Mouse (Mus musculus): ENCODE results near the gene Etnk1. TPM values are rescaled to one million over a fixed set of nuclear protein-coding genes. Genes with fewer than 3 reads are reported as not detected.

The Etnk1 gene
- polyA plus RNA-seq, 1 experiment = 38.7 TPM

- no peak for DNase-seq
- Histone ChIP-seq H3K4me3 (replicated peaks; ENCODE audit: extremely low read depth, low read depth, low read length) (no peak overlapping the region), H3K4me1 (ENCODE audit: control insufficient read depth, insufficient read depth, low read length) (no peaks in the 10 kb centered on the region)
- no peak for TF ChIP-seq CTCF (IDR thresholded peaks at IDR 0.05; ENCODE audit: insufficient read depth, low read length)
- TF ChIP-seq POLR2A (IDR thresholded peaks at IDR 0.05; ENCODE audit: borderline replicate concordance, extremely low read depth, low read depth, low read length) = no peak
- 69% methylated on average over 11 of the region's 11 CpGs for WGBS
Measured at GRCm38 (mm10) chr6:143224057-143224456, 57.0 kb downstream of the Etnk1 start.

GRCm38 (mm10) chr6:143224885-143225284 lies 57.9 kb downstream of the Etnk1 start:
- Histone ChIP-seq H3K4me3 (replicated peaks; ENCODE audit: extremely low read depth, low read depth, low read length) (no peak overlapping the region), H3K4me1 (ENCODE audit: control insufficient read depth, insufficient read depth, low read length) (no peaks in the 10 kb centered on the region)
- WGBS = 69% methylated on average over 6 of the region's 6 CpGs
- DNase-seq = no peak
- TF ChIP-seq CTCF (IDR thresholded peaks at IDR 0.05; ENCODE audit: insufficient read depth, low read length) (no peak), POLR2A (IDR thresholded peaks at IDR 0.05; ENCODE audit: borderline replicate concordance, extremely low read depth, low read depth, low read length) (no peak)

DNA sequence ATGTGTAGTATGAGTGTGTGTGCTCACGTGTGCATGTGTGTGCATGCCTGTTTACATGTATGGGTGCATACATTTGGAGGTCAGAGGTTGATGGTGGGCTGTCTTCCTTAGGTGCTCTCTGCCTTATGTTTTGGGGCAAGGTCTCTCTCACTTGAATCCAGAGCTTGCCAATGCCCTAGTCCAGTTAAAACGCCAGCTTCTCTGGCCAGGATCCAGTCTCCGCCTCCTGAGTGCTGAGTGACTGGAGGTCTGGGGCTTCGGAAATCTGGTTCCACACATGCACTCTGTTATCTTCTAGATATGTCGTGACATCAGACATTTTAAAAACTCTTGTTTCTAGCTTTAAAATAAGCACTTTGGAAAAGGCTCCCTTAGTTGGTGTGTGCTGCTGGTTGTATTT lies 61.7 kb downstream of the Etnk1 start:
- no peak overlapping the region for H3K4me3 ChIP-seq (replicated peaks; ENCODE audit: extremely low read depth, low read depth, low read length)
- no peak for TF ChIP-seq POLR2A (IDR thresholded peaks at IDR 0.05; ENCODE audit: borderline replicate concordance, extremely low read depth, low read depth, low read length)
- no peak for TF ChIP-seq CTCF (IDR thresholded peaks at IDR 0.05; ENCODE audit: insufficient read depth, low read length)
- DNase-seq = no peak
- 78% methylated on average over 5 of the region's 5 CpGs for WGBS
- H3K4me1 ChIP-seq (ENCODE audit: control insufficient read depth, insufficient read depth, low read length) = no peaks in the 10 kb centered on the region

- TF ChIP-seq CTCF (IDR thresholded peaks at IDR 0.05; ENCODE audit: insufficient read depth, low read length) (no peak), POLR2A (IDR thresholded peaks at IDR 0.05; ENCODE audit: borderline replicate concordance, extremely low read depth, low read depth, low read length) (no peak)
- no peak for DNase-seq
- H3K4me3 ChIP-seq (replicated peaks; ENCODE audit: extremely low read depth, low read depth, low read length) = no peak overlapping the region
- H3K4me1 ChIP-seq (ENCODE audit: control insufficient read depth, insufficient read depth, low read length) = no peaks in the 10 kb centered on the region
- 39% methylated on average over 8 of the region's 8 CpGs for WGBS
Measured at GRCm38 (mm10) chr6:143229906-143230305, 62.9 kb downstream of the Etnk1 start.

DNA sequence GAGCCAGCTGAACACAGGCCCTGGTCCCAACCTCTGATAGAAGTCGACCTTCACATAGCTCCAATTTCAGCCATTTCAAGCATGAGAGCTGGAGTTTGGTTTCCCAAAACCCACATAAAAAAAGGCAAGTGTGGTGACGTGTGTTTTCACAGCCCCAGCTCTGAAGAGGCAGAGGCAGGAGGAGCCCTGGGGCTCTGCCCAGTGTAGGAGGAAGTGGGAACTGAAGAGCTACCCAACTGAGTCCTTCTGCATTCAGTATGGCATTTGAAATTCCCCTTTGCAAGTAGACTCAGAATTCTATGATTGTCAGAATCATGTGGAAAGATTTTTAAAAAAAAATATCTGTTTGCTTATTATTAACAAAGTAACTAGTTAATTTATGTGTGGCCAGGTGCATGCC lies 63.9 kb downstream of the Etnk1 start:
- DNase-seq = no peak
- Histone ChIP-seq H3K4me1 (ENCODE audit: control insufficient read depth, insufficient read depth, low read length) (no peaks in the 10 kb centered on the region), H3K4me3 (replicated peaks; ENCODE audit: extremely low read depth, low read depth, low read length) (no peak overlapping the region)
- TF ChIP-seq POLR2A (IDR thresholded peaks at IDR 0.05; ENCODE audit: borderline replicate concordance, extremely low read depth, low read depth, low read length) (no peak), CTCF (IDR thresholded peaks at IDR 0.05; ENCODE audit: insufficient read depth, low read length) (no peak)
- 68% methylated on average over 2 of the region's 2 CpGs for WGBS

GRCm38 (mm10) chr6:143232718-143233117 lies 65.7 kb downstream of the Etnk1 start:
- TF ChIP-seq CTCF (IDR thresholded peaks at IDR 0.05; ENCODE audit: insufficient read depth, low read length) (no peak), POLR2A (IDR thresholded peaks at IDR 0.05; ENCODE audit: borderline replicate concordance, extremely low read depth, low read depth, low read length) (no peak)
- no peaks in the 10 kb centered on the region for H3K4me1 ChIP-seq (ENCODE audit: control insufficient read depth, insufficient read depth, low read length)
- no peak for DNase-seq
- H3K4me3 ChIP-seq (replicated peaks; ENCODE audit: extremely low read depth, low read depth, low read length) = no peak overlapping the region
- 92% methylated on average over 11 of the region's 11 CpGs for WGBS

DNA sequence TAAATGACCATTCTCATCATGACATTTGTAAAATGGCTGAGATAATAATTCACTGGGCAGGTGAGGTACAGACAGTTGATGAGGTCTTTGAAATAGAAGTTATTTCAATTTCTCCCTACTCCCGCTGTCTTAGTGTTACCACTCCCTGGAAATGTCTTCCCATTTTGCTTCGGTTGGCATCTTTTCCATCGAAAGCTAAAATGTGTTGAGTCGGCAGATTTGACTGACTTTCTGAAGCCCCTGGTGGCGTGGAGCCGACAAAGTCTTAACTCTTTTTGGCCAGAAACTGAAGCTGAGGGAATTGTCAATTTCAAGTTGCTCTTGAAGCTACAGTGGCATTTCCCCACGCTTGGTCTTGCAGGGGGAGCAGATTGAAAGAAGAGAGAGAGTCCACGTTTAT lies 67.8 kb downstream of the Etnk1 start:
- TF ChIP-seq POLR2A (IDR thresholded peaks at IDR 0.05; ENCODE audit: borderline replicate concordance, extremely low read depth, low read depth, low read length) (no peak), CTCF (IDR thresholded peaks at IDR 0.05; ENCODE audit: insufficient read depth, low read length) (no peak)

DNA sequence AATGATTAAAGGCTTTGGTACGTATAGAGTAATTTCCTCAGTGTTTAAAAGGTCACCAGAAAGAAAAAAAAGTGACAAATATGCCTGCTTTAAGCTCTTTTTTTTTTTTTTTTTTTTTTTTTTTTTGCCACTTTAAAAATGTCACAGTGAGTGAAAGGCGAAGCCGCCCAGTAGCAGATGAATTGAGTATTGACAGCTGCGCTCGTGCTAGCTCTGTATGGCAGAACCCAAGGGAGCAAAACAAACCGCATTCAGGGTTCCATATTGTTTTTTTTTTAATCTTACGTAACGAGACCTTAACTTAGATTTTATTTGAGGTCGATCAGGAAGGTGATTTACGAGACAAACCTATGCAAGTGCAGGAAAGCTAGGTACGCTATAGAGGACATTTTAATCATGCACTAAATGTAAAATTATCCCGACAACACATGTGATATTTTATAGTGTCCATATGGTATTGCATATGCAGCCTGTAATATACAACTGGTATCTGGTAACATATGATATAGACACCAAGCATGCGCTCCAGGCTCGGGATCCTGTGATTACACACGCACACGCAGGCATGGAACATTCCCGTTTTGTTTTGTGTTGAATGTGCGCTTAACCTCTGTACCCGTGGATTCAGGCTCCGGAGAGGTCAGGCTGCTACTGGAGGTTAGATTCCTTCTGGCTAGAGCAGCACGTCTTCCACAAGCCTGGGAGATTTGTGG lies 72.5 kb downstream of the Etnk1 start:
- no peak for DNase-seq
- 80% methylated on average over 21 of the region's 21 CpGs for WGBS
- Histone ChIP-seq H3K4me3 (replicated peaks; ENCODE audit: extremely low read depth, low read depth, low read length) (no peak overlapping the region), H3K4me1 (ENCODE audit: control insufficient read depth, insufficient read depth, low read length) (no peaks in the 10 kb centered on the region)
- TF ChIP-seq CTCF (IDR thresholded peaks at IDR 0.05; ENCODE audit: insufficient read depth, low read length) (no peak), POLR2A (IDR thresholded peaks at IDR 0.05; ENCODE audit: borderline replicate concordance, extremely low read depth, low read depth, low read length) (no peak)

More for the DNA sequence above, 67.8 kb downstream of the Etnk1 start:
- no peak for DNase-seq
- WGBS = 74% methylated on average over 8 of the region's 8 CpGs
- Histone ChIP-seq H3K4me1 (ENCODE audit: control insufficient read depth, insufficient read depth, low read length) (no peaks in the 10 kb centered on the region), H3K4me3 (replicated peaks; ENCODE audit: extremely low read depth, low read depth, low read length) (no peak overlapping the region)

DNA sequence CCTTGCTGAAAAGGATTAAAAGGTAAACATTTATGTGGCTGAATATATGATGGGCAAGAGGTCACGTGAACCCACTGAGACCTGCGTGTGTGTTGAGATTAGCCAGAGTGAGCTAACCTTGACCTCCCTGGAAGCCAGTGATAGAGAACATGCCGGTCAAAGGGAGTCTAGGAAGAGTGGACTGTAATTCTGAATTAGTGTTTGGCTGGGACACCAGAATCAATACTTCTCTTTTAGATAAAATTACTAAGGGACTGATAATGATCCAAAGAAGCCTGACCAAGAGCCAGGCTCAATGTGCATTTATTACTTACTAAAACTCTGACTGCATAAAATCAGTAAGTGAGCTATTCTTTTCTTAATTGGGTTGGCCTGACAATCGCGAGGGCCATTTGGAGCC lies 76.2 kb downstream of the Etnk1 start:
- no peak for DNase-seq
- no peak for TF ChIP-seq CTCF (IDR thresholded peaks at IDR 0.05; ENCODE audit: insufficient read depth, low read length)
- no peak for TF ChIP-seq POLR2A (IDR thresholded peaks at IDR 0.05; ENCODE audit: borderline replicate concordance, extremely low read depth, low read depth, low read length)
- WGBS = 85% methylated on average over 5 of the region's 5 CpGs
- Histone ChIP-seq H3K4me1 (ENCODE audit: control insufficient read depth, insufficient read depth, low read length) (no peaks in the 10 kb centered on the region), H3K4me3 (replicated peaks; ENCODE audit: extremely low read depth, low read depth, low read length) (no peak overlapping the region)

GRCm38 (mm10) chr6:143257921-143258320 lies 90.9 kb downstream of the Etnk1 start:
- H3K4me1 ChIP-seq (ENCODE audit: control insufficient read depth, insufficient read depth, low read length) = no peaks in the 10 kb centered on the region; the same call in 1 of the 2 replicates
- no peak for DNase-seq
- WGBS = 83% methylated on average over 4 of the region's 4 CpGs
- H3K4me3 ChIP-seq (replicated peaks; ENCODE audit: extremely low read depth, low read depth, low read length) = no peak overlapping the region
- no peak for TF ChIP-seq CTCF (IDR thresholded peaks at IDR 0.05; ENCODE audit: insufficient read depth, low read length)
- no peak for TF ChIP-seq POLR2A (IDR thresholded peaks at IDR 0.05; ENCODE audit: borderline replicate concordance, extremely low read depth, low read depth, low read length)
